Mouse (Mus musculus) E14TG2a.4 (cell line): ENCODE results near the gene Orai1.

ENCODE experiments used
- H3K27me3 ChIP-seq: 2 replicates; pipeline ENCODE4 v1.6.1; 2014; ENCODE audit warnings: low read length, control low read depth; ENCODE audit not compliant: insufficient read depth
- H3K36me3 ChIP-seq: 2 replicates; pipeline ENCODE4 v1.6.1; 2014; ENCODE audit warnings: low read length, control low read depth; ENCODE audit not compliant: insufficient read depth
- H3K4me1 ChIP-seq: replicated peaks from 2 replicates; pipeline ENCODE4 v1.6.1; 2014; ENCODE audit warnings: low read depth, low read length, control low read depth
- H3K4me3 ChIP-seq: replicated peaks from 2 replicates; pipeline ENCODE4 v1.5.1; 2014; ENCODE audit warnings: mild to moderate bottlenecking, low read length
- H3K9me3 ChIP-seq: 2 replicates; pipeline ENCODE4 v1.6.1; 2014; ENCODE audit warnings: low read length, control low read depth
- CTCF ChIP-seq: conservative IDR thresholded peaks from 2 replicates; pipeline ENCODE4 v1.5.1; 2014; ENCODE audit warnings: low read length
- NANOG ChIP-seq: IDR thresholded peaks from 2 replicates; pipeline ENCODE4 v1.6.1; 2014; ENCODE audit warnings: borderline replicate concordance, low read length, mixed read lengths
- POU5F1 ChIP-seq: IDR thresholded peaks from 2 replicates; pipeline ENCODE4 v1.6.1; 2014; ENCODE audit warnings: low read length, borderline replicate concordance

The Orai1 gene

GRCm38 (mm10) chr5:123021438-123021837 is 6.6 kb downstream of the Orai1 start:
- H3K36me3 ChIP-seq = peaks cover 37% of the 10 kb centered on the region
- H3K9me3 ChIP-seq = no peaks in the 10 kb centered on the region

DNA sequence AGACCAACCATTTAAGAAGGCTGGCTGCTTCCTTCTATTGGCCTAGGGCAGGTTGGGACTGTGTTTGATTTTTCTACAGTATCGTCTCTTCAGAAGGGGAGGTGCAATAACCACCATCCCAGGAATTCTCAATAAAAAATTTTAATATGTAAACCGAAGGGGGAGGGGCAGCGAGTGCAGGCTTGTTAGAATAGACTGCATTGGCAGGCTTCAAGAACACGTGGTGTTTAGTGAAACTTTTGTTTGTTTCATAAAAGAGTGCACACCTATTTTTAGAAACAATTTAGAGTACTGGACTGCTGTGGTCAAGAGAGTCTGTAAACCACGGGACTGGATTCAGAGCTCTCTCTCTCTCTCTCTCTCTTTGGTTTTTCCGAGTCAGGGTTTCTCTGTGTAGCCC is 8.2 kb downstream of the Orai1 start:
- no peak for TF ChIP-seq CTCF
- TF ChIP-seq POU5F1 = no peak
- TF ChIP-seq NANOG = no peak

More at GRCm38 (mm10) chr5:123021438-123021837, 6.6 kb downstream of the Orai1 start:
- TF ChIP-seq NANOG = no peak
- no peak for TF ChIP-seq CTCF
- TF ChIP-seq POU5F1 = no peak
- Histone ChIP-seq H3K27me3 (no peaks in the 10 kb centered on the region), H3K4me3 (no peak overlapping the region), H3K4me1 (peaks cover 93% of the 10 kb centered on the region)

GRCm38 (mm10) chr5:123024312-123024711 is 9.4 kb downstream of the Orai1 start:
- Histone ChIP-seq H3K4me3 (no peak overlapping the region), H3K36me3 (peaks cover 14% of the 10 kb centered on the region), H3K27me3 (no peaks in the 10 kb centered on the region), H3K9me3 (no peaks in the 10 kb centered on the region), H3K4me1 (peaks cover 93% of the 10 kb centered on the region)
- no peak for TF ChIP-seq NANOG
- TF ChIP-seq POU5F1 = no peak
- TF ChIP-seq CTCF = no peak

More for the DNA sequence above, 8.2 kb downstream of the Orai1 start:
- Histone ChIP-seq H3K4me1 (peaks cover 93% of the 10 kb centered on the region), H3K36me3 (peaks cover 24% of the 10 kb centered on the region), H3K9me3 (no peaks in the 10 kb centered on the region), H3K4me3 (no peak overlapping the region), H3K27me3 (no peaks in the 10 kb centered on the region)

- Histone ChIP-seq H3K4me3 (no peak overlapping the region), H3K27me3 (no peaks in the 10 kb centered on the region), H3K4me1 (peaks cover 93% of the 10 kb centered on the region), H3K36me3 (peaks cover 16% of the 10 kb centered on the region), H3K9me3 (no peaks in the 10 kb centered on the region)
- TF ChIP-seq CTCF (no peak), POU5F1 (no peak), NANOG (no peak)
These were observed 10.2 kb downstream of the Orai1 start for GRCm38 (mm10) chr5:123024965-123025573.

DNA sequence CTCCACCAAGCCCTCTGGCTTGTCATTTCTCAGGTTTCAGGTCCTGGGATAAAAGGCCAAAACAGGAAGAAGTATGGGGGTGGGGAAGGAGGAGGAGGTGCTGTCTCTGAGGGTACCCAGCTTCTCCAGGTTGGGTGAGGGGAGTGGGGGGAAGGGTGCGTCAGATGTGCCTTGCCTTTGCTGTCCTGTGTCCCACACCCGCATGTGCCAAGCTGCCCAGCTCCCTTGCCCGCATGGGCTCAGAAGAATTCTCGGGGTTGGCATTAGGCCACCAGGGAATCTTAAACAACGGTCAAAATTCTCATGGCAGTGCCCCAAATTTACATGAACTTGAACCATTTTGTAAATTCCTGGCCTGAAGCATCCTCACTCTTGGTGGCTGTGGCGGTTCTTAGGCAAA is 11.5 kb downstream of the Orai1 start:
- H3K9me3 ChIP-seq = no peaks in the 10 kb centered on the region
- no peak for TF ChIP-seq POU5F1
- TF ChIP-seq CTCF = no peak
- no peak for TF ChIP-seq NANOG
- peak overlapping the region; percentile 29; the same call in 1 of the 2 replicates for H3K4me3 ChIP-seq
- peaks cover 22% of the 10 kb centered on the region for H3K36me3 ChIP-seq
- H3K4me1 ChIP-seq = peaks cover 84% of the 10 kb centered on the region
- no peaks in the 10 kb centered on the region for H3K27me3 ChIP-seq

- Histone ChIP-seq H3K4me1 (peaks cover 74% of the 10 kb centered on the region), H3K9me3 (no peaks in the 10 kb centered on the region), H3K36me3 (peaks cover 28% of the 10 kb centered on the region), H3K4me3 (0 out of 2 replicates have a peak overlapping the region, but pooled peaks have one; percentile 45), H3K27me3 (no peaks in the 10 kb centered on the region)
- no peak for TF ChIP-seq POU5F1
- no peak for TF ChIP-seq NANOG
- TF ChIP-seq CTCF = no peak
These were observed 12.6 kb downstream of the Orai1 start for GRCm38 (mm10) chr5:123027436-123027835.

DNA sequence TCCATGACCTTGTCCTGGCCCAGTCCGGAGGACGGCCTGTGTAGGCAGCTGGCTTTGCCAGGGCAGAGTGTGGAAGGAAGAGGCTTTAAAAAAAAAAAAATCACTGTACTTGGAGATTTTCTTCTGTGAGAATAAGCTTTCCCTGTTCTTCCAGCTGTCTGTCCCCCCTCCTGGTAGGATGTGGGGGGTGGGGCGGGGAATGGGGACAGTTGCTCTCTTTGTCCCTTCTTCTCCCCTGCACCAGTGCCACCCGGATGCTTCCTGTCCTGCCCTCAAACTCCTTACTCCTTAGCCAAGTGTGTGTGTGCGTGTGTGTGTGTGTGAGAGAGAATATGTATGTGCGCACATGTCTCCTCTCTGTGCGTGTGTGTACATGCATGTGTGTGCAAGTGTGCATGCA is 14.9 kb downstream of the Orai1 start:
- TF ChIP-seq NANOG = no peak
- TF ChIP-seq POU5F1 = no peak
- TF ChIP-seq CTCF = no peak
- Histone ChIP-seq H3K4me3 (peak overlapping the region; percentile 67), H3K27me3 (no peaks in the 10 kb centered on the region), H3K36me3 (peaks cover 28% of the 10 kb centered on the region), H3K4me1 (peaks cover 71% of the 10 kb centered on the region), H3K9me3 (no peaks in the 10 kb centered on the region)

- Histone ChIP-seq H3K36me3 (peaks cover 23% of the 10 kb centered on the region), H3K27me3 (no peaks in the 10 kb centered on the region), H3K9me3 (no peaks in the 10 kb centered on the region), H3K4me1 (peaks cover 71% of the 10 kb centered on the region), H3K4me3 (no peak overlapping the region)
- TF ChIP-seq POU5F1 (no peak), CTCF (peak; percentile 57)
These were observed 16.4 kb downstream of the Orai1 start for GRCm38 (mm10) chr5:123031312-123031711.
